Mouse (Mus musculus) bone marrow, adult 2 months (tissue): ENCODE measurements around the gene Srf. TPM values are rescaled to one million over a fixed set of nuclear protein-coding genes. Genes with fewer than 3 reads are reported as not detected.
A peak's percentile ranks its signal among the peaks of the same experiment; 100 is the strongest.

Source experiments
- H3K27ac ChIP-seq: fragments of 200-500 bp; 2 replicates; pipeline ENCODE4 v1.5.1; 2012; ENCODE audit warnings: low read depth, mild to moderate bottlenecking, control low read depth, inconsistent platforms, low read length; ENCODE audit not compliant: control insufficient read depth, poor library complexity, insufficient read depth
- H3K4me1 ChIP-seq: fragments of 200-500 bp; 2 replicates; pipeline ENCODE4 v1.6.1; 2011; ENCODE audit warnings: low read length; ENCODE audit not compliant: control insufficient read depth, insufficient read depth
- H3K4me3 ChIP-seq: fragments of 200-500 bp; replicated peaks from 2 replicates; pipeline ENCODE3; 2011; ENCODE audit warnings: mild to moderate bottlenecking, low read depth, low read length, control low read depth; ENCODE audit not compliant: control insufficient read depth
- CTCF ChIP-seq: fragments of 200-500 bp; IDR thresholded peaks from 2 replicates; pipeline ENCODE4 v1.5.1; 2011; ENCODE audit warnings: low read length, control low read depth; ENCODE audit not compliant: control insufficient read depth, insufficient read depth
- POLR2A ChIP-seq: fragments of 200-500 bp; IDR thresholded peaks from 2 replicates; pipeline ENCODE4 v1.6.1; 2011; ENCODE audit warnings: low read depth, mild to moderate bottlenecking, control low read depth, low read length, borderline replicate concordance; ENCODE audit not compliant: control insufficient read depth
- WGBS: fragments of 180-500 bp; shearing (Covaris S2); methylation state at CpG from one replicate; pipeline ENCODE4 v1.1.7; 2018; 5-methylcytosine and 5-hydroxymethylcytosine counted together
- polyA plus RNA-seq: library from polyadenylated mRNA; stranded (reverse); fragments of >200 nt; gene quantifications from 2 replicates; pipeline ENCODE4 v1.2.4, GENCODE M21; 2011; ENCODE audit warnings: low replicate concordance; ENCODE audit not compliant: missing spikeins, insufficient read depth, insufficient read length

Srf gene
- polyA plus RNA-seq, 1 experiment, result 17.4 TPM

GRCm38 (mm10) chr17:46593124-46593523 lies 37.1 kb upstream of the Srf start:
- WGBS, result 88% methylated on average over 4 of the region's 4 CpGs
- Histone ChIP-seq H3K4me1 (no peaks in the 10 kb centered on the region), H3K27ac (no peak overlapping the region), H3K4me3 (no peak overlapping the region)
- TF ChIP-seq CTCF (no peak), POLR2A (no peak)

- Histone ChIP-seq H3K4me3 (no peak overlapping the region), H3K4me1 (peaks cover 7% of the 10 kb centered on the region), H3K27ac (no peak overlapping the region)
- TF ChIP-seq POLR2A, result no peak
- TF ChIP-seq CTCF, result no peak
- 90% methylated on average over 19 of the region's 19 CpGs for WGBS
Measured at GRCm38 (mm10) chr17:46591406-46591805, 35.4 kb upstream of the Srf start.

GRCm38 (mm10) chr17:46590439-46590838 lies 34.5 kb upstream of the Srf start:
- no peak for TF ChIP-seq CTCF
- no peak for TF ChIP-seq POLR2A
- Histone ChIP-seq H3K27ac (no peak overlapping the region), H3K4me3 (no peak overlapping the region), H3K4me1 (peaks cover 10% of the 10 kb centered on the region)
- 87% methylated on average over 7 of the region's 7 CpGs for WGBS

- Histone ChIP-seq H3K4me3 (no peak overlapping the region), H3K4me1 (peaks cover 10% of the 10 kb centered on the region), H3K27ac (no peak overlapping the region)
- TF ChIP-seq POLR2A (no peak), CTCF (no peak)
- 89% methylated on average over 16 of the region's 16 CpGs for WGBS
Measured at GRCm38 (mm10) chr17:46589635-46590314, 33.8 kb upstream of the Srf start.

- WGBS, result 76% methylated on average over 6 of the region's 6 CpGs
- H3K27ac ChIP-seq, result no peak overlapping the region
- no peak for TF ChIP-seq CTCF
- TF ChIP-seq POLR2A, result no peak
- no peak overlapping the region for H3K4me3 ChIP-seq
- H3K4me1 ChIP-seq, result peaks cover 10% of the 10 kb centered on the region
Measured at GRCm38 (mm10) chr17:46588913-46589312, 32.9 kb upstream of the Srf start.

- WGBS, result 7% methylated on average over 9 of the region's 9 CpGs
- TF ChIP-seq CTCF (no peak), POLR2A (no peak)
- Histone ChIP-seq H3K27ac (no peak overlapping the region), H3K4me1 (peaks cover 10% of the 10 kb centered on the region), H3K4me3 (no peak overlapping the region)
Measured at GRCm38 (mm10) chr17:46588173-46588572, 32.2 kb upstream of the Srf start.

- no peak for TF ChIP-seq CTCF
- no peak for TF ChIP-seq POLR2A
- H3K27ac ChIP-seq, result no peak overlapping the region
- no peak overlapping the region for H3K4me3 ChIP-seq
- WGBS, result 43% methylated on average over 8 of the region's 8 CpGs
- peaks cover 10% of the 10 kb centered on the region for H3K4me1 ChIP-seq
Measured at GRCm38 (mm10) chr17:46586327-46586726, 30.4 kb upstream of the Srf start.

GRCm38 (mm10) chr17:46578650-46579049 lies 22.7 kb upstream of the Srf start:
- no peak overlapping the region for H3K4me3 ChIP-seq
- H3K27ac ChIP-seq, result no peak overlapping the region
- no peaks in the 10 kb centered on the region for H3K4me1 ChIP-seq
- WGBS, result 82% methylated on average over 5 of the region's 5 CpGs
- TF ChIP-seq POLR2A, result no peak
- TF ChIP-seq CTCF, result no peak

GRCm38 (mm10) chr17:46576070-46576469 lies 20.1 kb upstream of the Srf start:
- TF ChIP-seq POLR2A, result no peak
- peak; percentile 58 for TF ChIP-seq CTCF
- no peak overlapping the region for H3K4me3 ChIP-seq
- 68% methylated on average over 13 of the region's 13 CpGs for WGBS
- H3K27ac ChIP-seq, result no peak overlapping the region
- no peaks in the 10 kb centered on the region for H3K4me1 ChIP-seq
